Mouse (Mus musculus): Measurements from ENCODE around the gene Fkbp9. TPM values are rescaled to one million over a fixed set of nuclear protein-coding genes. Genes with fewer than 3 reads are reported as not detected.

Gene Fkbp9
- polyA plus RNA-seq, 1 experiment from 2014 or later: 134 TPM

GRCm38 (mm10) chr6:56808656-56809055 lies 23.2 kb upstream of the Fkbp9 start:
- TF ChIP-seq CTCF (IDR thresholded peaks at IDR 0.05) (peak; percentile 96), EP300 (IDR thresholded peaks at IDR 0.05) (no peak)
- peak; percentile 80 for ATAC-seq
- no peaks in the 10 kb centered on the region for H3K4me1 ChIP-seq (ENCODE audit: insufficient read depth, low read depth, low read length)
- H3K36me3 ChIP-seq (ENCODE audit: insufficient read depth, low read length): no peaks in the 10 kb centered on the region
- peak; percentile 87 for DNase-seq (ENCODE audit: low spot score)
- H3K27ac ChIP-seq (ENCODE audit: low read length): no peak overlapping the region
- WGBS: 9% methylated on average over 3 of the region's 3 CpGs
- H3K9ac ChIP-seq (replicated peaks; ENCODE audit: low read depth): no peak overlapping the region
- H3K27me3 ChIP-seq (replicated peaks; ENCODE audit: insufficient read depth, low read length): no peaks in the 10 kb centered on the region
- H3K4me3 ChIP-seq (ENCODE audit: low read depth, low read length): no peak overlapping the region
- no peaks in the 10 kb centered on the region for H3K9me3 ChIP-seq (ENCODE audit: low read length)
- no peak overlapping the region for H3K4me2 ChIP-seq (replicated peaks; ENCODE audit: low read depth, low read length)

GRCm38 (mm10) chr6:56813332-56813731 lies 18.5 kb upstream of the Fkbp9 start:
- ATAC-seq: peak; percentile 40; the same call in 1 of the 2 replicates
- WGBS: 56% methylated on average over 2 of the region's 2 CpGs
- no peak for TF ChIP-seq CTCF (IDR thresholded peaks at IDR 0.05)
- no peak for TF ChIP-seq EP300 (IDR thresholded peaks at IDR 0.05)

GRCm38 (mm10) chr6:56818436-56819123 lies 13.3 kb upstream of the Fkbp9 start:
- H3K9me3 ChIP-seq (ENCODE audit: low read length): no peaks in the 10 kb centered on the region
- no peaks in the 10 kb centered on the region for H3K36me3 ChIP-seq (ENCODE audit: insufficient read depth, low read length)
- H3K27ac ChIP-seq (ENCODE audit: low read length): peak overlapping the region; percentile 64; the same call in 1 of the 2 replicates
- H3K4me2 ChIP-seq (replicated peaks; ENCODE audit: low read depth, low read length): no peak overlapping the region
- TF ChIP-seq CTCF (IDR thresholded peaks at IDR 0.05): no peak
- TF ChIP-seq EP300 (IDR thresholded peaks at IDR 0.05): peak; percentile 92
- DNase-seq (ENCODE audit: low spot score) (peak; percentile 82), ATAC-seq (peak; percentile 99)
- H3K27me3 ChIP-seq (replicated peaks; ENCODE audit: insufficient read depth, low read length): no peaks in the 10 kb centered on the region
- no peak overlapping the region for H3K4me3 ChIP-seq (ENCODE audit: low read depth, low read length)
- H3K9ac ChIP-seq (replicated peaks; ENCODE audit: low read depth): no peak overlapping the region
- 50% methylated on average over 5 of the region's 5 CpGs for WGBS
- no peaks in the 10 kb centered on the region for H3K4me1 ChIP-seq (ENCODE audit: insufficient read depth, low read depth, low read length)

More at GRCm38 (mm10) chr6:56813332-56813731, 18.5 kb upstream of the Fkbp9 start:
- H3K27me3 ChIP-seq (replicated peaks; ENCODE audit: insufficient read depth, low read length): no peaks in the 10 kb centered on the region
- H3K4me3 ChIP-seq (ENCODE audit: low read depth, low read length): no peak overlapping the region
- no peaks in the 10 kb centered on the region for H3K4me1 ChIP-seq (ENCODE audit: insufficient read depth, low read depth, low read length)
- no peak overlapping the region for H3K9ac ChIP-seq (replicated peaks; ENCODE audit: low read depth)
- H3K36me3 ChIP-seq (ENCODE audit: insufficient read depth, low read length): no peaks in the 10 kb centered on the region
- DNase-seq (ENCODE audit: low spot score): peak; percentile 59
- H3K27ac ChIP-seq (ENCODE audit: low read length): no peak overlapping the region
- no peaks in the 10 kb centered on the region for H3K9me3 ChIP-seq (ENCODE audit: low read length)
- H3K4me2 ChIP-seq (replicated peaks; ENCODE audit: low read depth, low read length): no peak overlapping the region

GRCm38 (mm10) chr6:56819124-56819487 lies 12.8 kb upstream of the Fkbp9 start:
- H3K4me1 ChIP-seq (ENCODE audit: insufficient read depth, low read depth, low read length): no peaks in the 10 kb centered on the region
- H3K4me3 ChIP-seq (ENCODE audit: low read depth, low read length): no peak overlapping the region
- 60% methylated on average over 2 of the region's 2 CpGs for WGBS
- no peaks in the 10 kb centered on the region for H3K27me3 ChIP-seq (replicated peaks; ENCODE audit: insufficient read depth, low read length)
- H3K36me3 ChIP-seq (ENCODE audit: insufficient read depth, low read length): no peaks in the 10 kb centered on the region
- ATAC-seq (no peak; the same call in 1 of the 2 replicates), DNase-seq (ENCODE audit: low spot score) (no peak)
- H3K9me3 ChIP-seq (ENCODE audit: low read length): no peaks in the 10 kb centered on the region
- H3K9ac ChIP-seq (replicated peaks; ENCODE audit: low read depth): no peak overlapping the region
- H3K4me2 ChIP-seq (replicated peaks; ENCODE audit: low read depth, low read length): no peak overlapping the region
- 0 out of 2 replicates have a peak overlapping the region, but pooled peaks have one; percentile 38 for H3K27ac ChIP-seq (ENCODE audit: low read length)
- TF ChIP-seq CTCF (IDR thresholded peaks at IDR 0.05) (no peak), EP300 (IDR thresholded peaks at IDR 0.05) (no peak)

GRCm38 (mm10) chr6:56825657-56826056 lies 6.2 kb upstream of the Fkbp9 start:
- no peaks in the 10 kb centered on the region for H3K9me3 ChIP-seq (ENCODE audit: low read length)
- no peak overlapping the region for H3K4me3 ChIP-seq (ENCODE audit: low read depth, low read length)
- H3K27ac ChIP-seq (ENCODE audit: low read length): no peak overlapping the region
- no peaks in the 10 kb centered on the region for H3K4me1 ChIP-seq (ENCODE audit: insufficient read depth, low read depth, low read length)
- no peak overlapping the region for H3K9ac ChIP-seq (replicated peaks; ENCODE audit: low read depth)
- DNase-seq (ENCODE audit: low spot score) (no peak), ATAC-seq (no peak)
- no peak for TF ChIP-seq EP300 (IDR thresholded peaks at IDR 0.05)
- no peak for TF ChIP-seq CTCF (IDR thresholded peaks at IDR 0.05)
- 50% methylated on average over 3 of the region's 3 CpGs for WGBS
- H3K27me3 ChIP-seq (replicated peaks; ENCODE audit: insufficient read depth, low read length): no peaks in the 10 kb centered on the region
- no peaks in the 10 kb centered on the region for H3K36me3 ChIP-seq (ENCODE audit: insufficient read depth, low read length)
- no peak overlapping the region for H3K4me2 ChIP-seq (replicated peaks; ENCODE audit: low read depth, low read length)

- ATAC-seq: no peak
Observed at GRCm38 (mm10) chr6:56832407-56832796, 543 bp downstream of the Fkbp9 start.

More at GRCm38 (mm10) chr6:56832407-56832796, 543 bp downstream of the Fkbp9 start:
- peak overlapping the region; percentile 81 for H3K4me2 ChIP-seq (replicated peaks; ENCODE audit: low read depth, low read length)
- peak overlapping the region; percentile 66 for H3K4me3 ChIP-seq (ENCODE audit: low read depth, low read length)
- H3K27me3 ChIP-seq (replicated peaks; ENCODE audit: insufficient read depth, low read length): no peaks in the 10 kb centered on the region
- H3K9me3 ChIP-seq (ENCODE audit: low read length): no peaks in the 10 kb centered on the region
- WGBS: 1% methylated on average over 15 of the region's 15 CpGs
- peak overlapping the region; percentile 89 for H3K27ac ChIP-seq (ENCODE audit: low read length)
- TF ChIP-seq EP300 (IDR thresholded peaks at IDR 0.05) (no peak), CTCF (IDR thresholded peaks at IDR 0.05) (no peak)
- no peaks in the 10 kb centered on the region for H3K36me3 ChIP-seq (ENCODE audit: insufficient read depth, low read length)
- DNase-seq (ENCODE audit: low spot score): peak; percentile 17
- peak overlapping the region; percentile 72 for H3K9ac ChIP-seq (replicated peaks; ENCODE audit: low read depth)
- no peaks in the 10 kb centered on the region for H3K4me1 ChIP-seq (ENCODE audit: insufficient read depth, low read depth, low read length)

Data from lung, postnatal 0 days (tissue).